Mouse (Mus musculus): ENCODE measurements around the gene Rbm7.

DNA sequence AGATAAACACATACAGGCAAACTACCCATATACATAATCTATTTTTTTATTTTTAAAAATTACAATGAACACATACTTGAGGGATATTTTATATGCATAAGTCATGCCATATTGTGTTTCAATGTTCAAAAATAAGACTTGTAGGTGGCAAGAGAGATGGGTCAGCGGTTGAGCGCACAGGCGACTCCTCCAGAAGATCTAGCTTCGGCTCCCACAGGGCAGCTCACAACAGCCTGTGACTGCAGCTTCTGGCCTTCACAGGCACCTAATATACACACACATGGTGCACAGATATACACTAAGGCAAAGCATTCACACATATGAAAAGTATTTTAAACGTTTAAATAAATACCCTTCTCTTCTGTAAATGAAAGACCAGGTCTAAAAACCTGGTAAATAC is 35.7 kb downstream of the Rbm7 start:
- TF ChIP-seq POLR2A (IDR thresholded peaks at IDR 0.05; ENCODE audit: extremely low read depth, insufficient read depth, low read length) (no peak), CTCF (IDR thresholded peaks at IDR 0.05; ENCODE audit: extremely low read depth, insufficient read depth, low read length) (no peak)
